Mouse (Mus musculus): Measurements from ENCODE around the gene Mapk8ip3.

Mapk8ip3 gene

DNA sequence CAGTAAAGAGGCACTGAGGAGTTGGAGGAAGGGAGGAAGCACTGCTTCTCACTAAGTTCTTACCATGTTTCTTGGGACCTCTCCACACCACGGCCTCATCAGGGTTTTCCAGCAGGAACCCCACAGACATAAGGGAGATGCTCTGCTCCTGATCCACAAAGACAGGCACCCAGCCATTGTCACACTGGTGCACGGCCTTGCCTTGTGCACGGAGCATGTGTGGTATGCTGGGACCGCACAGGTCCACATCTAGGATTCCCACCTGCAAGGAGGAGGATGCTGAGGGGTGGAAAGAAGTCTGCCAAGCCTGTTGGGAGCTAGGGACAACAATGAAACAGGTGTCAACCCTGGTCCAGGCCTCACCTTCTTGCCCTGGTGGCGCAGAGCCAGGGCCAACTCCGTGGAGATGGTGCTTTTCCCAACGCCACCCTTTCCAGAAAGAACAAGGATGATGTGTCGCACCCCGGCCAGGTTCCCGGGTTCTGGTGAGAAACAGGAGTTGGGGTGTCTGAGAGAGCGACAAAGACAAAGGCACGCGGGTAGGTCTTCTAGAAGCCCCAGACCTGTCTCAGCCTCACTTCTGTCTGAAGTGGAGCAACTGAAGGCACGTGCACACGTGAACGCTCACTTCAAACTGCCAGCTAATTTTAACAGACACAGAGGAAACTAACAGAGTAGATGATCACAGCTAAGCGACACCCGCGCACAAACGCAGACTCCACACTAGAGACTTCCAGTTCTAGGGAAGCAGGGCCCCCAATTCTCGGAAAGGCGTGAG is 51.2 kb downstream of the Mapk8ip3 start:
- no peak for DNase-seq (ENCODE audit: extremely low read depth, low read depth)

GRCm38 (mm10) chr17:24884391-24884790 is 52.4 kb downstream of the Mapk8ip3 start:
- DNase-seq (ENCODE audit: extremely low read depth, low read depth), result no peak

- DNase-seq (ENCODE audit: extremely low read depth, low read depth), result no peak
Measured at GRCm38 (mm10) chr17:24881738-24882440, 54.9 kb downstream of the Mapk8ip3 start.

GRCm38 (mm10) chr17:24878531-24878930 is 58.2 kb downstream of the Mapk8ip3 start:
- no peak for DNase-seq (ENCODE audit: extremely low read depth, low read depth)

- DNase-seq (ENCODE audit: extremely low read depth, low read depth), result no peak
Measured at GRCm38 (mm10) chr17:24878117-24878397, 58.7 kb downstream of the Mapk8ip3 start.

GRCm38 (mm10) chr17:24877336-24878116 is 59.3 kb downstream of the Mapk8ip3 start:
- no peak for DNase-seq (ENCODE audit: extremely low read depth, low read depth)

- DNase-seq (ENCODE audit: extremely low read depth, low read depth), result no peak
Measured at GRCm38 (mm10) chr17:24874989-24875388, 61.8 kb downstream of the Mapk8ip3 start.

DNA sequence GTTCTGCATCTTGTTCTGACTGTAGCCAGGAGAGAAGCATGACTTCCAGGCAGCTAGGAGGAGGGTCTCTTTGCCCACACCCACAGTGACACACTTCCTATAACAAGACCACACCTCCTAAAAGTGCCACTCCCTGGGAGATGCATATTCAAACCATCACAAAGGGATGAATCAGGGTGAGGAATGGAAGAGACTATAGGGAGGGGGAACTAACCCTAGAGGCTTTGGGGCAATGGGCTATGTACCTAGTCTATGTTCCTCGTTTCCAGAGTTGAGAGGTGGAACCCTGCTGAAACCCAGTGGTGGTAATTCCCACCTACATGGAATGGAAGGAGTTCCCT is 62.4 kb downstream of the Mapk8ip3 start:
- DNase-seq (ENCODE audit: extremely low read depth, low read depth), result no peak

DNA sequence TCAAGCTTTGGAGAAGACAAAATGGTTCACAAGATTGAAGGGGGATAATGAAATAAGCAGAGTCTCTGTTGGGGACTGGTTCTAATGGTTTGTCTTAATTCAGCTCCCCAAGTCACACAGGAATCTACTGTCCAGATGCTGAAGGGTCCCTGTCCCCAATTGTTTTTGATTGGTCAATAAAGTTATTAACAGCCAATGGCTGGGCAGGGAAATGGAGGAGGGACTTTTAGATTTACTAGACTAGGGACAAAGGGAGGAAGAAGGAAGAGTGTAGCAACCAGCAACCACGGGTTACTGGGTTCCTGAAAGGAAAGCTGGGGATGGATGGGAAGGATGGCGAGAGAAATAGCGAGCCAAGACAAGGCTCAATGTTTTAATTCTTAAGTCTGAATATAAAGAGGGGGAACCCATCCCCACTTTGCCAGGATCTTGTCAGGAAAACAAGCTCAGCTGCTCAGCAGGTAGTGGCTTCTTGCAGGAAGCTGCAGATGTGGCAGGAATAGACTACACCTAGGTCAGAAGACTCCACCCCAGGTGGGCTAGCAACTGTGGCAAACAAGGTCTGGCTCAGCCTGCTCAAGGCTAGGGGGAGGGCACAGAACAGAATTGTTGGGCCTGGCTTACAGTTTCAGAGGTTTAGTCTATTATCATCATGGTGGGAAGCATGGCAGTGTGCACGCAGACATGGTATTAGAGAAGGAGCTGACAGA is 62.9 kb downstream of the Mapk8ip3 start:
- DNase-seq (ENCODE audit: extremely low read depth, low read depth), result no peak

- no peak for DNase-seq (ENCODE audit: extremely low read depth, low read depth)
Measured at GRCm38 (mm10) chr17:24867914-24868313, 68.9 kb downstream of the Mapk8ip3 start.

GRCm38 (mm10) chr17:24865776-24866175 is 71.0 kb downstream of the Mapk8ip3 start, which contains the start of gene Igfals:
Gene Igfals (plus strand): TSS chr17:24865997.
- no peak for DNase-seq (ENCODE audit: extremely low read depth, low read depth)

DNA sequence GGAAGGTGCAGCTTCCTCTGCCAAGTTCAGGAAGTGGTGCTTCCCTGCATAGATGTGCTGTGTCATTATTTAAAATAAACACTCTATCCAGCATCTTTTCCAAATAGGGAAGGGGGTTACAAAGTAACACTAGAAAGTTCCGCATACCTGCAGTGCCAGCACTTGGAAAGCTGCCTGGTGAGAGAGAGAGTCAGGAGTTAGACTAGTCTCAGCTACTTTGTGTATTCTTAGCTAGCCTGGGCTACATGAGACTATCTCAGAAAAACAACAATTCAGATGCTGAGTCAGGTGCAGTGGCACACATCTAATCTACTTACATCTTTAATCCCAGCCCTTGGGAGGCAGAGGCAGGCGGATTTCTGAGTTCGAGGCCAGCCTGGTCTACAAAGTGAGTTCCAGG is 75.0 kb downstream of the Mapk8ip3 start:
- no peak for DNase-seq (ENCODE audit: extremely low read depth, low read depth)

- no peak for DNase-seq (ENCODE audit: extremely low read depth, low read depth)
Measured at GRCm38 (mm10) chr17:24860076-24860475, 76.7 kb downstream of the Mapk8ip3 start.

DNA sequence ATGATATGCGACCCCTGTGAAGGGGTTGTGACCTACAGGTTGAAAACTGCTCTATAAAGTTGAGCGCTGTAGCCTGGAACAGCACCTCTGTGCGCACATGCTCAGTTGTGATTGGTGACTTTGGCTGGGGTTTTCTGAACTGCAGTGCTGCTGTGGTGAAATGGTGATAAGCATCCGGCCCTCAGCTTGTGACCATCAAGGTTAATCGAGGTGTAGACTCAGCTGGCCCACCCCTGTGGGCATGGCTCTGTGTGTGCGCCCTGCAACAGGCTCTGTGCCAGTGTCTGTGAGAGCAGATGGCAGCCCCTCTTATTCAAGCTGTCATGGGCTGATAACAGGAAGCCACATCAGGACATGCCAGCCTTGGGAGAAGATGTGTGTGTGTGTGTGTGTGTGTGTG is 77.8 kb downstream of the Mapk8ip3 start:
- peak; percentile 68 for DNase-seq (ENCODE audit: extremely low read depth, low read depth)

- no peak for DNase-seq (ENCODE audit: extremely low read depth, low read depth)
Measured at GRCm38 (mm10) chr17:24857831-24858470, 78.8 kb downstream of the Mapk8ip3 start.

- no peak for DNase-seq (ENCODE audit: extremely low read depth, low read depth)
Measured at GRCm38 (mm10) chr17:24856589-24856988, 80.2 kb downstream of the Mapk8ip3 start.

DNA sequence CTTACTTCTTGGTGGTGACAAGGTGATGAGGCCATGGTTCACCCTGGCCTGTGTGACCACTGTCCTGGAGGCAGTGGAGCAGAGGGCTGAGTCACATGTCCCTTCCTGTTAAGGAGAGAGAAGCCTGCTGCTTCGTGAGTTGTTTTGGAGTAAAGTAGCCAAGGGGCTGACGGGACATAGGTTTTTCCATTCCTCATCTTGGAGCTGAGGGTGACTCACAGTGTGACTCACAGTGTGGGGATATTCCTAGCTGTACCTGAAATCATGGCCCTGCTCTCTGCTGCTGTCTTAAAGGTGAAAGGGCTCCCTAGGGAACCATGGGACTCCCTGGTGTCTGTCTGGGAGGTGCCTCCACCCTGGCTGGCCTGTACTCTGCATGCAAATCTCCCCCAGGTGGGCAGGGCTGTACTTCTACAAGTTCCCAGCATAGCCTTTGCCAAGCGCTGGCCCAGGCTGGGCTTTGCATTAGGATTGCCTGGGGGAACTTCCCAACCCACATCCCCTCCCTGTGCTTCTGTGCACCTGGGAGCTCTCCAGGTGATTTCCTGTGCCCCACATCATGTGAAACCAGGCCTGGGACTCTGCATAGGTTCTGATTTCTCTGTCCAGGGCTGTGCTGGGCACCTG is 80.8 kb downstream of the Mapk8ip3 start:
- DNase-seq (ENCODE audit: extremely low read depth, low read depth), result no peak

DNA sequence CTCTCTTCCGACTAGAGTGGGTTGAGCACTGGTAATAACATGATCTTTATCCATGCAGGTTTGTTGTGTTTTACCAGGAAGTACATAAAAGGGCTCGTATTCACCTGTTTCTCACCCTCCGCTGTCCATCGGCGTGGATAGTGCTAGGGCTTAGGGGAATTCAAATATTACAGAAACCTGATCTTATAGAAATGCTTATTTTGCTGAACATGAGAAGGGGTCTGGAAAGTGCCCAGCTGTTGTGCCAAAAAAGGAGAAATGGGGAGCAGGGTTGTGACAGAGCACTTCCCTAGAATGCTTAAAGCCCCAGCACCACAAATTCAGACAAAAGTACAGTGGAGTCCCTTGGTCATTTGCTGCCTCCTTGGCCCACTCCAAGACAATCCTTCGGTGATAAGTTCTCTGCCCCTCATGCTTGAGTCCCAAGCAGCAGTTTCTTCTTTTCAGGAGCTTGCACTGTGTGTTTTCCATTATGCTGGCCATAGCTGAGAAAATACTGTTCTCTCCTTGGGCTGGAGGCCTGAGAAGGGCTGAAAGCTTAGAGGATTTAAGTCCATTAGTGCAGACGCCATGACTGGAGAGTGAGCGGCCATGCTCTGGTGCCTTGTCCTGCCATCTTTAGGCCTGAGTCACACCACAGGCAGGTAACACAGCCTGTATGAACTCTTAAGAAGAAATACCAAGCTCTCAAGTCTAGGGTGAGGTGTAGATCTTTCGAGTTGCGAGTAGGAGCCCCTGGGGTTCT is 85.2 kb downstream of the Mapk8ip3 start:
- peak; percentile 12 for DNase-seq (ENCODE audit: extremely low read depth, low read depth)

- no peak for DNase-seq (ENCODE audit: extremely low read depth, low read depth)
Measured at GRCm38 (mm10) chr17:24850773-24851127, 86.0 kb downstream of the Mapk8ip3 start.
